Mouse (Mus musculus) embryonic facial prominence, embryonic 13.5 days (tissue): ENCODE measurements around the gene Atp6v1fnb. TPM values are rescaled to one million over a fixed set of nuclear protein-coding genes. Genes with fewer than 3 reads are reported as not detected.

ENCODE experiments used
- polyA plus RNA-seq: library from polyadenylated mRNA; unstranded; fragments of >200 nt; fragmentation: Nextera tagmentation; extraction: Ambion mirVana; gene quantifications from 2 replicates; pipeline ENCODE4 v1.2.1, GENCODE M21; 2015

Atp6v1fnb gene
- polyA plus RNA-seq, 1 experiment from 2014 or later = 0.32 TPM

Other genes with a start within 250 kb of the Atp6v1fnb start
- gene Hilpda, start 198.9 kb upstream of the Atp6v1fnb start, polyA plus RNA-seq = 43.1 and 45.7 TPM in 2 replicates
- 0.55 and 1.0 TPM in 2 replicates for gene Fam71f2, start 191.8 kb upstream of the Atp6v1fnb start, polyA plus RNA-seq
- gene Fam71f1, start 152.3 kb upstream of the Atp6v1fnb start, polyA plus RNA-seq = not detected in 2 replicates
- 378 and 449 TPM in 2 replicates for gene Calu, start 123.4 kb upstream of the Atp6v1fnb start, polyA plus RNA-seq
- gene Opn1sw, start 83.0 kb upstream of the Atp6v1fnb start, polyA plus RNA-seq = 0.70 and 1.0 TPM in 2 replicates
- 20.2 and 30.7 TPM in 2 replicates for gene Ccdc136, start 75.1 kb upstream of the Atp6v1fnb start, polyA plus RNA-seq
- gene Flnc, start 38.2 kb upstream of the Atp6v1fnb start, polyA plus RNA-seq = 11.3 and 12.2 TPM in 2 replicates
- 221 and 233 TPM in 2 replicates for gene Atp6v1f, start 3.7 kb upstream of the Atp6v1fnb start, polyA plus RNA-seq
- gene Kcp, start 36.5 kb downstream of the Atp6v1fnb start, polyA plus RNA-seq = 37.9 and 44.7 TPM in 2 replicates
- gene Irf5, start 55.2 kb downstream of the Atp6v1fnb start, polyA plus RNA-seq = 3.6 and 4.6 TPM in 2 replicates
- 97.3 and 97.6 TPM in 2 replicates for gene Tnpo3, start 138.4 kb downstream of the Atp6v1fnb start, polyA plus RNA-seq
- 2.8 and 4.7 TPM in 2 replicates for gene Tspan33, start 222.8 kb downstream of the Atp6v1fnb start, polyA plus RNA-seq